Mouse (Mus musculus) forebrain, embryonic 12.5 days (tissue): ENCODE results near the gene Yars. TPM values are rescaled to one million over a fixed set of nuclear protein-coding genes. Genes with fewer than 3 reads are reported as not detected.

Experiments
- ATAC-seq: fragments of 200-750 bp; cut with Nextera tagmentation; 2 replicates; pipeline ENCODE4 v1.8.0; 2017; ENCODE audit warnings: moderate TSS enrichment; ENCODE audit not compliant: low FRiP score
- H3K27ac ChIP-seq: fragments of 300-500 bp; sonication (generic); 2 replicates; pipeline ENCODE4 v1.5.1; 2016; ENCODE audit warnings: mild to moderate bottlenecking
- H3K27me3 ChIP-seq: fragments of 300-500 bp; sonication (generic); 2 replicates; pipeline ENCODE4 v1.6.1; 2016; ENCODE audit warnings: mild to moderate bottlenecking
- H3K36me3 ChIP-seq: fragments of 300-500 bp; sonication (generic); replicated peaks from 2 replicates; pipeline ENCODE4 v1.6.1; 2016; ENCODE audit warnings: mild to moderate bottlenecking
- H3K4me1 ChIP-seq: fragments of 300-500 bp; sonication (generic); 2 replicates; pipeline ENCODE4 v1.6.1; 2016
- H3K4me2 ChIP-seq: fragments of 300-500 bp; sonication (generic); 2 replicates; pipeline ENCODE4 v1.6.1; 2016; ENCODE audit warnings: mild to moderate bottlenecking, moderate library complexity
- H3K4me3 ChIP-seq: fragments of 300-500 bp; sonication (generic); replicated peaks from 2 replicates; pipeline ENCODE4 v1.5.1; 2016; ENCODE audit warnings: mild to moderate bottlenecking
- H3K9ac ChIP-seq: fragments of 300-500 bp; sonication (generic); 2 replicates; pipeline ENCODE4 v1.6.1; 2016; ENCODE audit warnings: mild to moderate bottlenecking
- H3K9me3 ChIP-seq: fragments of 300-500 bp; sonication (generic); 2 replicates; pipeline ENCODE4 v1.6.1; 2016
- WGBS: fragments of 180-500 bp; shearing (Covaris S2); methylation state at CpG from one replicate; pipeline ENCODE4 v1.1.7; 2016; 5-methylcytosine and 5-hydroxymethylcytosine counted together
- polyA plus RNA-seq: library from polyadenylated mRNA; unstranded; fragments of >200 nt; fragmentation: Nextera tagmentation; extraction: Ambion mirVana; gene quantifications from 2 replicates; pipeline ENCODE4 v1.2.1, GENCODE M21; 2016

Yars gene
- polyA plus RNA-seq, 1 experiment from 2014 or later, result 103 TPM

GRCm38 (mm10) chr4:129151276-129151811 lies 38.2 kb upstream of the Yars start:
- no peak overlapping the region for H3K27ac ChIP-seq
- no peak overlapping the region for H3K9ac ChIP-seq
- ATAC-seq, result no peak
- no peaks in the 10 kb centered on the region for H3K27me3 ChIP-seq
- H3K4me1 ChIP-seq, result peaks cover 6% of the 10 kb centered on the region; the same call in 1 of the 2 replicates
- H3K4me3 ChIP-seq, result no peak overlapping the region
- H3K4me2 ChIP-seq, result no peak overlapping the region
- no peaks in the 10 kb centered on the region for H3K9me3 ChIP-seq
- H3K36me3 ChIP-seq, result peaks cover 63% of the 10 kb centered on the region
- WGBS, result 93% methylated on average over 4 of the region's 4 CpGs

- Histone ChIP-seq H3K4me3 (no peak overlapping the region), H3K4me1 (no peaks in the 10 kb centered on the region), H3K4me2 (no peak overlapping the region), H3K27ac (no peak overlapping the region), H3K9ac (no peak overlapping the region), H3K36me3 (peaks cover 44% of the 10 kb centered on the region), H3K27me3 (no peaks in the 10 kb centered on the region), H3K9me3 (no peaks in the 10 kb centered on the region)
- WGBS, result 92% methylated on average over 5 of the region's 5 CpGs
- ATAC-seq, result no peak
Observed at GRCm38 (mm10) chr4:129157541-129157940, 32.0 kb upstream of the Yars start.

GRCm38 (mm10) chr4:129158549-129158948 lies 31.0 kb upstream of the Yars start:
- WGBS, result 71% methylated on average over 3 of the region's 3 CpGs
- ATAC-seq, result no peak
- Histone ChIP-seq H3K9me3 (no peaks in the 10 kb centered on the region), H3K9ac (no peak overlapping the region), H3K4me3 (no peak overlapping the region), H3K4me2 (no peak overlapping the region), H3K27ac (no peak overlapping the region), H3K27me3 (no peaks in the 10 kb centered on the region), H3K4me1 (no peaks in the 10 kb centered on the region), H3K36me3 (peaks cover 34% of the 10 kb centered on the region)

- ATAC-seq, result no peak
- H3K4me2 ChIP-seq, result no peak overlapping the region
- H3K27ac ChIP-seq, result no peak overlapping the region
- no peak overlapping the region for H3K4me3 ChIP-seq
- H3K27me3 ChIP-seq, result no peaks in the 10 kb centered on the region
- H3K36me3 ChIP-seq, result peaks cover 28% of the 10 kb centered on the region
- H3K4me1 ChIP-seq, result no peaks in the 10 kb centered on the region
- no peak overlapping the region for H3K9ac ChIP-seq
- no peaks in the 10 kb centered on the region for H3K9me3 ChIP-seq
- WGBS, result 97% methylated on average over 1 of the region's 1 CpGs
Observed at GRCm38 (mm10) chr4:129161076-129161475, 28.5 kb upstream of the Yars start.

GRCm38 (mm10) chr4:129161581-129162255 lies 27.8 kb upstream of the Yars start:
- Histone ChIP-seq H3K27me3 (no peaks in the 10 kb centered on the region), H3K4me3 (no peak overlapping the region), H3K9me3 (no peaks in the 10 kb centered on the region), H3K36me3 (peaks cover 28% of the 10 kb centered on the region), H3K4me1 (no peaks in the 10 kb centered on the region), H3K27ac (no peak overlapping the region), H3K4me2 (no peak overlapping the region), H3K9ac (no peak overlapping the region)
- no peak for ATAC-seq
- 86% methylated on average over 4 of the region's 4 CpGs for WGBS

GRCm38 (mm10) chr4:129172529-129172928 lies 17.0 kb upstream of the Yars start:
- Histone ChIP-seq H3K9ac (no peak overlapping the region), H3K9me3 (no peaks in the 10 kb centered on the region), H3K27ac (no peak overlapping the region), H3K4me1 (no peaks in the 10 kb centered on the region), H3K4me3 (no peak overlapping the region), H3K4me2 (no peak overlapping the region), H3K36me3 (peaks cover 48% of the 10 kb centered on the region), H3K27me3 (no peaks in the 10 kb centered on the region)
- ATAC-seq, result no peak
- WGBS, result 78% methylated on average over 1 of the region's 1 CpGs

GRCm38 (mm10) chr4:129179560-129179959 lies 10.0 kb upstream of the Yars start:
- Histone ChIP-seq H3K9me3 (no peaks in the 10 kb centered on the region), H3K4me1 (no peaks in the 10 kb centered on the region), H3K4me3 (no peak overlapping the region), H3K36me3 (peaks cover 48% of the 10 kb centered on the region), H3K27ac (no peak overlapping the region), H3K27me3 (no peaks in the 10 kb centered on the region), H3K4me2 (no peak overlapping the region), H3K9ac (no peak overlapping the region)
- no peak for ATAC-seq
- 69% methylated on average over 1 of the region's 1 CpGs for WGBS

- no peaks in the 10 kb centered on the region for H3K9me3 ChIP-seq
- H3K4me3 ChIP-seq, result peak overlapping the region; percentile 90
- no peaks in the 10 kb centered on the region for H3K27me3 ChIP-seq
- peak overlapping the region; percentile 91; the same call in 1 of the 2 replicates for H3K27ac ChIP-seq
- H3K36me3 ChIP-seq, result peaks cover 6% of the 10 kb centered on the region
- peaks cover 25% of the 10 kb centered on the region for H3K4me1 ChIP-seq
- ATAC-seq, result no peak
- peak overlapping the region; percentile 93 for H3K9ac ChIP-seq
- 44% methylated on average over 5 of the region's 5 CpGs for WGBS
- peak overlapping the region; percentile 92 for H3K4me2 ChIP-seq
Observed at GRCm38 (mm10) chr4:129188041-129188659, 1.4 kb upstream of the Yars start.

GRCm38 (mm10) chr4:129188803-129189541 lies 588 bp upstream of the Yars start:
- H3K36me3 ChIP-seq, result peaks cover 7% of the 10 kb centered on the region
- no peaks in the 10 kb centered on the region for H3K27me3 ChIP-seq
- H3K9me3 ChIP-seq, result no peaks in the 10 kb centered on the region
- H3K4me1 ChIP-seq, result peaks cover 25% of the 10 kb centered on the region
- peak overlapping the region; percentile 90 for H3K4me3 ChIP-seq
- H3K27ac ChIP-seq, result peak overlapping the region; percentile 91
- peak; percentile 86 for ATAC-seq
- H3K9ac ChIP-seq, result peak overlapping the region; percentile 93
- peak overlapping the region; percentile 92 for H3K4me2 ChIP-seq
- WGBS, result under 1% methylated on average over 58 of the region's 74 CpGs

GRCm38 (mm10) chr4:129190538-129190937 lies 978 bp downstream of the Yars start:
- peaks cover 25% of the 10 kb centered on the region for H3K4me1 ChIP-seq
- ATAC-seq, result no peak
- H3K9me3 ChIP-seq, result no peaks in the 10 kb centered on the region
- WGBS, result 6% methylated on average over 12 of the region's 12 CpGs
- peak overlapping the region; percentile 92 for H3K4me2 ChIP-seq
- H3K9ac ChIP-seq, result peak overlapping the region; percentile 83
- no peaks in the 10 kb centered on the region for H3K27me3 ChIP-seq
- peak overlapping the region; percentile 90 for H3K4me3 ChIP-seq
- peak overlapping the region; percentile 85; the same call in 1 of the 2 replicates for H3K27ac ChIP-seq
- H3K36me3 ChIP-seq, result peaks cover 7% of the 10 kb centered on the region

- Histone ChIP-seq H3K4me3 (no peak overlapping the region), H3K4me1 (peaks cover 25% of the 10 kb centered on the region), H3K9ac (no peak overlapping the region), H3K27ac (no peak overlapping the region), H3K4me2 (peak overlapping the region; percentile 6; the same call in 1 of the 2 replicates), H3K9me3 (no peaks in the 10 kb centered on the region), H3K36me3 (peaks cover 19% of the 10 kb centered on the region), H3K27me3 (no peaks in the 10 kb centered on the region)
- 78% methylated on average over 5 of the region's 5 CpGs for WGBS
- no peak for ATAC-seq
Observed at GRCm38 (mm10) chr4:129191691-129192090, 2.1 kb downstream of the Yars start.

GRCm38 (mm10) chr4:129194280-129194679 lies 4.7 kb downstream of the Yars start:
- H3K36me3 ChIP-seq, result peaks cover 37% of the 10 kb centered on the region
- 94% methylated on average over 1 of the region's 1 CpGs for WGBS

More at GRCm38 (mm10) chr4:129194280-129194679, 4.7 kb downstream of the Yars start:
- Histone ChIP-seq H3K4me1 (peaks cover 16% of the 10 kb centered on the region), H3K9me3 (no peaks in the 10 kb centered on the region), H3K4me2 (no peak overlapping the region), H3K4me3 (no peak overlapping the region), H3K27ac (no peak overlapping the region), H3K9ac (no peak overlapping the region), H3K27me3 (no peaks in the 10 kb centered on the region)
- no peak for ATAC-seq
